Mouse (Mus musculus): ENCODE data around the gene Zfp277. TPM values are rescaled to one million over a fixed set of nuclear protein-coding genes. Genes with fewer than 3 reads are reported as not detected.

Zfp277 gene
- polyA plus RNA-seq, 1 experiment from 2014 or later = 41.9 TPM

DNA sequence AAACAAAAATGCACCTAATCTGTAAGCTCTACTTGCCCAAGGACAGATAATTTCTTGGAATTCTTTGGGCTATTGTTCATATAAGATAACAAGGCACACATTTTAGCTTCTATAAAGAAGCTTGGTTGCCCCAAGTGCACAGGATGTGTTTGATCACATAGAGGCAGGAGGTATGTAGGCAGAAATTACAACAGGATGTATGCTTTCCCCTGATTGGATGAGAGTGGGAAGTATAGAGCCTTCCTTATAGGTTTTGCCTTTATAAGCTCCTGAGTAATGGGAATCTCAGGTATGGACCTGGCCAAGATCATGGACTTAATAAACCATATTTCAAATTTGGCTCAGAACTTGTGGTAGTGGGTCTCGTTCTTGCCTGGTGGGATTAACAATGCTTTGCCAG lies 20.7 kb downstream of the Zfp277 start:
- ATAC-seq (replicated peaks; ENCODE audit: low FRiP score, low TSS enrichment, low read depth) (no peak), DNase-seq (ENCODE audit: low spot score) (no peak)
- no peaks in the 10 kb centered on the region for H3K9me3 ChIP-seq (ENCODE audit: control insufficient read depth, low read length)
- H3K4me3 ChIP-seq (ENCODE audit: low read depth, low read length) = no peak overlapping the region
- H3K9ac ChIP-seq (ENCODE audit: low read length) = no peak overlapping the region
- no peak overlapping the region for H3K27ac ChIP-seq (ENCODE audit: low read depth)
- H3K4me2 ChIP-seq (ENCODE audit: low read length) = no peak overlapping the region
- no peaks in the 10 kb centered on the region for H3K36me3 ChIP-seq (ENCODE audit: control insufficient read depth, insufficient read depth, low read length)
- 87% methylated on average over 1 of the region's 1 CpGs for WGBS
- no peaks in the 10 kb centered on the region for H3K4me1 ChIP-seq (replicated peaks; ENCODE audit: control insufficient read depth, insufficient read depth, low read length)
- H3K27me3 ChIP-seq (replicated peaks; ENCODE audit: control insufficient read depth, insufficient read depth, low read length) = no peaks in the 10 kb centered on the region

DNA sequence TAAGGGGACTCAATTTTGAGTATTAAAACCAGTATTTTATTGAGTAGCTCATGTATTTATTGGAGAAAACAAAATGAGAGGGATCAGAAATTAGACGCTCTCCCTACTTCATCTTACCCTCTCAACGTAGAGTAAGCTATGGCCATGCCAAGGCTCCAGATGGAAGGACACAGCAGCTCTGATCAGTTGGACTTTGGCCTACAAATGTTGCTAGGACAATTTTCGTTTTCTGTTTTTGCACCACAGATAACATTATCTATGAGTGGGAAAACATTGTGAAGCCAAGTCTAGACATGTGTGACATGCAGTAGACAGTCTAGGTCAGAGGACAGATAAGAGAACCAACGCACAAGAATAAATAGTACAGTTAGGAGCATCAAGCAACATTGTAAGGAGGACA lies 28.4 kb downstream of the Zfp277 start:
- Histone ChIP-seq H3K4me3 (ENCODE audit: low read depth, low read length) (no peak overlapping the region), H3K36me3 (ENCODE audit: control insufficient read depth, insufficient read depth, low read length) (no peaks in the 10 kb centered on the region), H3K9me3 (ENCODE audit: control insufficient read depth, low read length) (no peaks in the 10 kb centered on the region), H3K4me2 (ENCODE audit: low read length) (no peak overlapping the region), H3K9ac (ENCODE audit: low read length) (no peak overlapping the region), H3K27ac (ENCODE audit: low read depth) (no peak overlapping the region), H3K27me3 (replicated peaks; ENCODE audit: control insufficient read depth, insufficient read depth, low read length) (no peaks in the 10 kb centered on the region), H3K4me1 (replicated peaks; ENCODE audit: control insufficient read depth, insufficient read depth, low read length) (no peaks in the 10 kb centered on the region)
- 90% methylated on average over 4 of the region's 4 CpGs for WGBS
- DNase-seq (ENCODE audit: low spot score) (no peak), ATAC-seq (replicated peaks; ENCODE audit: low FRiP score, low TSS enrichment, low read depth) (no peak)

DNA sequence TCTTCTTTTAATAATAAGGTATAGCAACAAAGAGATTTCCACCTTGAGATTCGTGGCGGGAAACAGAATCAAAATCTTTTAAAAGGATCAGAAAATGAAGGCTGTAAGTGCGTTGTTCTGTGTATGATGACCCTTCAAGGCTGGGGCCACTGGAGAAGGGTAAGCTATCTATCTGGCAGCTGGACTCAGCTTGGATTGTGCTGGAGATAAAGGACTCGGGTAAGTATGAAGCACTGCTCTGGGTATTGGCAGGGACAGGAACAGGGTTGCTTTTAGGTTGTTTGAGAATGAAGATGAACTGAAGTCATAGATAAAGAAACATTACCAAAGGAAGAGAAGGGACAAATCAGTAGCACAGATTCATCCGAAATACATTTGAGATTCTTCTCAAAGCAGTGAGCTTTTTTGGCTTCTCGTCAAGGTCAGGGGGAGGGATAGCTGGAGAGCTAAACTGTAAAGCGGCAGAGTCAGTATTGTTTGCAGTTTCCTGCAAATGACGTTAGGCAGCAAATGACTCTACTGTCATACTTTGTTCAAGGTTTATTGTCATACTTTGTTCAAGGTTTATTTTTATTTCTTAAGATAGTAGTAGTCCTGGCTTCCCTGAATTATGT lies 30.3 kb downstream of the Zfp277 start:
- Histone ChIP-seq H3K36me3 (ENCODE audit: control insufficient read depth, insufficient read depth, low read length) (no peaks in the 10 kb centered on the region), H3K27ac (ENCODE audit: low read depth) (no peak overlapping the region), H3K9ac (ENCODE audit: low read length) (no peak overlapping the region), H3K9me3 (ENCODE audit: control insufficient read depth, low read length) (no peaks in the 10 kb centered on the region), H3K4me2 (ENCODE audit: low read length) (no peak overlapping the region), H3K4me1 (replicated peaks; ENCODE audit: control insufficient read depth, insufficient read depth, low read length) (no peaks in the 10 kb centered on the region), H3K4me3 (ENCODE audit: low read depth, low read length) (no peak overlapping the region), H3K27me3 (replicated peaks; ENCODE audit: control insufficient read depth, insufficient read depth, low read length) (no peaks in the 10 kb centered on the region)
- DNase-seq (ENCODE audit: low spot score) (no peak), ATAC-seq (replicated peaks; ENCODE audit: low FRiP score, low TSS enrichment, low read depth) (no peak)
- WGBS = 72% methylated on average over 8 of the region's 8 CpGs

DNA sequence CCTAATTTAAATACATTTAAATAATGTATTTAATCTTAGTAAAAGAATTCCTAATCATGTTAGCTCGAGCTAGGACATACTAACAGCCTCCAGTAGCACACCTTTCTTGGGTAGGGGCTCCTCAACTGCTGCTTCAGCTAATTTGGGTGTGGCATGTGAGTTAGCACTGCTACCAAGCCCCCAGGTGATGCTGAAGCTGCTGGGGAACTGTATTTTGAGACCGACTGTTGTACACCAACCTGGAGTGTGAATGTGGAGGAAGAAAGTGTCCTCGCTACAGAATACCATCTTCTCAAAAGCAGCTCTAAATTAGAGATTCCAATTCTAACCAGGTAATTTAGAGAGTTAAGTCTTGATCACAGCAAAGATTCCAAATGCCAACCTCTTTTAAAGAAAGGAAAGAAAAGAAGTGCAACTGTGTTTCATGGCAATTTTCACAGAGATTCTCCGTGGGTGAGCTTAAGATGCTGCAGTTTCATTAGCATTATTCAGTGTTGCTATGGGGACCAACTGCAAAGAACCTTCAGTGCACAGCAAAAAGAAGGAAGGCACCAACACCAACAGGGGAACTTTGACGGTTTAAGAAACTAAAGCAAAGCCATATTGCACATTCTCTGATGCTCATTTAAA lies 30.9 kb downstream of the Zfp277 start:
- Histone ChIP-seq H3K9ac (ENCODE audit: low read length) (no peak overlapping the region), H3K4me2 (ENCODE audit: low read length) (no peak overlapping the region), H3K36me3 (ENCODE audit: control insufficient read depth, insufficient read depth, low read length) (no peaks in the 10 kb centered on the region), H3K4me1 (replicated peaks; ENCODE audit: control insufficient read depth, insufficient read depth, low read length) (no peaks in the 10 kb centered on the region), H3K9me3 (ENCODE audit: control insufficient read depth, low read length) (peaks cover under 1% of the 10 kb centered on the region; the same call in 1 of the 2 replicates), H3K27ac (ENCODE audit: low read depth) (no peak overlapping the region), H3K4me3 (ENCODE audit: low read depth, low read length) (no peak overlapping the region), H3K27me3 (replicated peaks; ENCODE audit: control insufficient read depth, insufficient read depth, low read length) (no peaks in the 10 kb centered on the region)
- DNase-seq (ENCODE audit: low spot score) (no peak), ATAC-seq (replicated peaks; ENCODE audit: low FRiP score, low TSS enrichment, low read depth) (no peak)
- WGBS = 76% methylated on average over 5 of the region's 5 CpGs

DNA sequence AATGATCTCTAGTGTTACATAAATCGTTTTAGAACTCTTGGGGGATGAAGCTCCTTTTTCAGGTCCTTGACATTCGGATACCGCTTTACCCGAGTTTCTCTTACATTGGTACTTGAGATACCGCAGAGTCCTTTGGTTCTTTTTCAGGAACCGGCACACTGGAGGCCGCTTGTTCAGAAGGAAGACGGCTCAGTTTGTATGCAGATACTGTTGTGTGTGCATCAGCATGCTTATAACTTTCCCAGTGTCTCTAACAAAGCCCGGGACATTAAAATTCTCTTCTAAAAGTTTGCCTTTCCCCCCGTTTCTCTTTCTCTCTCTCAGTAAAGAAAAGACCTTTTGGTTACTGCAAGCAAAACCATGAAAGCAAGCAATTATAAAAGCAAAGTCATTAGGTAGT lies 45.9 kb downstream of the Zfp277 start:
- H3K27me3 ChIP-seq (replicated peaks; ENCODE audit: control insufficient read depth, insufficient read depth, low read length) = no peaks in the 10 kb centered on the region
- no peak overlapping the region for H3K4me3 ChIP-seq (ENCODE audit: low read depth, low read length)
- WGBS = 91% methylated on average over 10 of the region's 10 CpGs
- no peaks in the 10 kb centered on the region for H3K36me3 ChIP-seq (ENCODE audit: control insufficient read depth, insufficient read depth, low read length)
- no peaks in the 10 kb centered on the region for H3K9me3 ChIP-seq (ENCODE audit: control insufficient read depth, low read length)
- ATAC-seq (replicated peaks; ENCODE audit: low FRiP score, low TSS enrichment, low read depth) (no peak), DNase-seq (ENCODE audit: low spot score) (no peak)
- no peak overlapping the region for H3K27ac ChIP-seq (ENCODE audit: low read depth)
- H3K4me2 ChIP-seq (ENCODE audit: low read length) = no peak overlapping the region
- H3K4me1 ChIP-seq (replicated peaks; ENCODE audit: control insufficient read depth, insufficient read depth, low read length) = no peaks in the 10 kb centered on the region
- no peak overlapping the region for H3K9ac ChIP-seq (ENCODE audit: low read length)

GRCm38 (mm10) chr12:40399386-40399785 lies 46.3 kb downstream of the Zfp277 start:
- H3K9me3 ChIP-seq (ENCODE audit: control insufficient read depth, low read length) = no peaks in the 10 kb centered on the region
- no peak overlapping the region for H3K9ac ChIP-seq (ENCODE audit: low read length)
- no peak overlapping the region for H3K4me2 ChIP-seq (ENCODE audit: low read length)
- H3K4me1 ChIP-seq (replicated peaks; ENCODE audit: control insufficient read depth, insufficient read depth, low read length) = no peaks in the 10 kb centered on the region
- DNase-seq (ENCODE audit: low spot score) = no peak
- ATAC-seq (replicated peaks; ENCODE audit: low FRiP score, low TSS enrichment, low read depth) = no peak
- no peaks in the 10 kb centered on the region for H3K36me3 ChIP-seq (ENCODE audit: control insufficient read depth, insufficient read depth, low read length)
- no peaks in the 10 kb centered on the region for H3K27me3 ChIP-seq (replicated peaks; ENCODE audit: control insufficient read depth, insufficient read depth, low read length)
- WGBS = 94% methylated on average over 2 of the region's 2 CpGs
- no peak overlapping the region for H3K4me3 ChIP-seq (ENCODE audit: low read depth, low read length)
- H3K27ac ChIP-seq (ENCODE audit: low read depth) = no peak overlapping the region

DNA sequence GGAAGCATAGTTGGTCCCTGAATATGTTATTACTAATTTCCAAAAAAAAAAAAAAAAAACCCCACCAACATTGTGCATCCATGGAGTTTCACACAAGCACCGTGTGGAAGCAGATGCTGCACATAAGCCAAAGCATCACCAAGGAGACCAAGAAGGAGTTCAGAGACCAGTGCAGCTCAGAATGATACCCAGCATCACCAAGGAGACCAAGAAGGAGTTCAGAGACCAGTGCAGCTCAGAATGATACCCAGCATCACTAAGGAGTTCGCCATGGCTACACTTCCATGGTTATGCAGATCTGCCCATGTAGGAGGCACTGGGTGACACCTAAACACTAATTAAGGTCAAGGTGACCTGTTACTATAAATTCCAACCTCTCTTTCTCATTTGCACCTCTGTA lies 46.8 kb downstream of the Zfp277 start:
- ATAC-seq (replicated peaks; ENCODE audit: low FRiP score, low TSS enrichment, low read depth) (no peak), DNase-seq (ENCODE audit: low spot score) (no peak)
- no peaks in the 10 kb centered on the region for H3K9me3 ChIP-seq (ENCODE audit: control insufficient read depth, low read length)
- H3K4me3 ChIP-seq (ENCODE audit: low read depth, low read length) = no peak overlapping the region
- no peak overlapping the region for H3K4me2 ChIP-seq (ENCODE audit: low read length)
- WGBS = 88% methylated on average over 2 of the region's 2 CpGs
- no peak overlapping the region for H3K9ac ChIP-seq (ENCODE audit: low read length)
- H3K27me3 ChIP-seq (replicated peaks; ENCODE audit: control insufficient read depth, insufficient read depth, low read length) = no peaks in the 10 kb centered on the region
- H3K4me1 ChIP-seq (replicated peaks; ENCODE audit: control insufficient read depth, insufficient read depth, low read length) = no peaks in the 10 kb centered on the region
- no peaks in the 10 kb centered on the region for H3K36me3 ChIP-seq (ENCODE audit: control insufficient read depth, insufficient read depth, low read length)
- H3K27ac ChIP-seq (ENCODE audit: low read depth) = no peak overlapping the region

- no peak overlapping the region for H3K4me2 ChIP-seq (ENCODE audit: low read length)
- no peak overlapping the region for H3K27ac ChIP-seq (ENCODE audit: low read depth)
- H3K9ac ChIP-seq (ENCODE audit: low read length) = no peak overlapping the region
- no peaks in the 10 kb centered on the region for H3K4me1 ChIP-seq (replicated peaks; ENCODE audit: control insufficient read depth, insufficient read depth, low read length)
- H3K9me3 ChIP-seq (ENCODE audit: control insufficient read depth, low read length) = no peaks in the 10 kb centered on the region
- no peak for ATAC-seq (replicated peaks; ENCODE audit: low FRiP score, low TSS enrichment, low read depth)
- 63% methylated on average over 3 of the region's 3 CpGs for WGBS
- DNase-seq (ENCODE audit: low spot score) = no peak
- no peaks in the 10 kb centered on the region for H3K36me3 ChIP-seq (ENCODE audit: control insufficient read depth, insufficient read depth, low read length)
- H3K27me3 ChIP-seq (replicated peaks; ENCODE audit: control insufficient read depth, insufficient read depth, low read length) = no peaks in the 10 kb centered on the region
- H3K4me3 ChIP-seq (ENCODE audit: low read depth, low read length) = no peak overlapping the region
These were observed 52.8 kb downstream of the Zfp277 start for GRCm38 (mm10) chr12:40392869-40393268.

- ATAC-seq (replicated peaks; ENCODE audit: low FRiP score, low TSS enrichment, low read depth) = no peak
- 92% methylated on average over 1 of the region's 1 CpGs for WGBS
These were observed 54.4 kb downstream of the Zfp277 start for GRCm38 (mm10) chr12:40391262-40391661.

More at GRCm38 (mm10) chr12:40391262-40391661, 54.4 kb downstream of the Zfp277 start:
- Histone ChIP-seq H3K9ac (ENCODE audit: low read length) (no peak overlapping the region), H3K9me3 (ENCODE audit: control insufficient read depth, low read length) (no peaks in the 10 kb centered on the region), H3K4me3 (ENCODE audit: low read depth, low read length) (no peak overlapping the region), H3K4me2 (ENCODE audit: low read length) (no peak overlapping the region), H3K4me1 (replicated peaks; ENCODE audit: control insufficient read depth, insufficient read depth, low read length) (no peaks in the 10 kb centered on the region), H3K27ac (ENCODE audit: low read depth) (no peak overlapping the region), H3K36me3 (ENCODE audit: control insufficient read depth, insufficient read depth, low read length) (no peaks in the 10 kb centered on the region), H3K27me3 (replicated peaks; ENCODE audit: control insufficient read depth, insufficient read depth, low read length) (no peaks in the 10 kb centered on the region)
- DNase-seq (ENCODE audit: low spot score) = no peak
